Mouse (Mus musculus) CH12.LX (cell line): Measurements from ENCODE around the gene Slc7a7. TPM values are rescaled to one million over a fixed set of nuclear protein-coding genes. Genes with fewer than 3 reads are reported as not detected.
A peak's percentile ranks its signal among the peaks of the same experiment; 100 is the strongest.

Experiments
- DNase-seq: peaks from one replicate; pipeline ENCODE4 v3.0.0-alpha.2; 2013; ENCODE audit errors: extremely low read depth
- H3K27ac ChIP-seq: 2 replicates; pipeline ENCODE4 v1.5.1; 2012; ENCODE audit warnings: low read depth, mild to moderate bottlenecking, control low read depth, moderate library complexity; ENCODE audit not compliant: insufficient read depth
- H3K27me3 ChIP-seq: replicated peaks from 2 replicates; pipeline ENCODE3; 2012; ENCODE audit warnings: inconsistent platforms
- H3K36me3 ChIP-seq, 2 experiments: replicated peaks in 1 of 2; 2 replicates each; pipeline versions ENCODE3 to v1.6.1; 2012; ENCODE audit warnings: inconsistent platforms in 1 of 2, low read length in 1 of 2, mild to moderate bottlenecking in 1 of 2, mixed read lengths in 1 of 2, moderate library complexity in 1 of 2; ENCODE audit not compliant: control insufficient read depth in 1 of 2, insufficient read depth in 1 of 2
- H3K4me1 ChIP-seq, 2 experiments: 2 replicates each; pipeline ENCODE4 v1.6.1; 2012; ENCODE audit warnings: inconsistent platforms in 1 of 2, moderate library complexity in 1 of 2; ENCODE audit not compliant: insufficient read depth in 2 of 2, control insufficient read depth in 1 of 2
- H3K4me2 ChIP-seq: 2 replicates; pipeline ENCODE4 v1.6.1; 2012; ENCODE audit warnings: low read depth, mild to moderate bottlenecking, control low read depth; ENCODE audit not compliant: poor library complexity, insufficient read depth, severe bottlenecking
- H3K4me3 ChIP-seq, 3 experiments: fragments of 150-350 bp in 1 of 3; sonication (generic) in 1 of 3; replicated peaks in 1 of 3; 2 replicates each; pipeline versions ENCODE3 to v1.5.1; 2011 to 2012; ENCODE audit warnings: low read depth in 2 of 3, low read length in 2 of 3, mild to moderate bottlenecking in 2 of 3, moderate library complexity in 2 of 3, control low read depth in 1 of 3, improper control_type of control experiment in 1 of 3, inconsistent platforms in 1 of 3, mixed read lengths in 1 of 3; ENCODE audit not compliant: poor library complexity in 1 of 3
- H3K79me2 ChIP-seq: replicated peaks from 2 replicates; pipeline ENCODE4 v1.6.1; 2012; ENCODE audit warnings: mild to moderate bottlenecking, moderate library complexity; ENCODE audit not compliant: control insufficient read depth, poor library complexity, insufficient read depth, severe bottlenecking; ENCODE audit errors: extremely low read depth
- H3K9ac ChIP-seq: 2 replicates; pipeline ENCODE4 v1.6.1; 2012; ENCODE audit warnings: low read depth, mild to moderate bottlenecking, control low read depth, moderate library complexity; ENCODE audit not compliant: insufficient read depth
- H3K9me3 ChIP-seq: replicated peaks from 2 replicates; pipeline ENCODE3; 2012; ENCODE audit warnings: low read length, inconsistent platforms, mixed read lengths
- CHD2 ChIP-seq: IDR thresholded peaks from 2 replicates; pipeline ENCODE4 v1.6.1; 2011; ENCODE audit warnings: low read length, improper control_type of control experiment
- CTCF ChIP-seq, 2 experiments: IDR thresholded peaks in 1 of 2; conservative IDR thresholded peaks in 1 of 2; 2 replicates each; pipeline ENCODE4 v1.5.1; 2011 to 2012; ENCODE audit warnings: low read depth in 2 of 2, low read length in 2 of 2, improper control_type of control experiment in 1 of 2, inconsistent platforms in 1 of 2, mild to moderate bottlenecking in 1 of 2, moderate library complexity in 1 of 2
- E2F4 ChIP-seq: IDR thresholded peaks from 2 replicates; pipeline ENCODE4 v1.6.1; 2011; ENCODE audit warnings: low read depth, low read length, improper control_type of control experiment; ENCODE audit not compliant: insufficient replicate concordance
- EP300 ChIP-seq: IDR thresholded peaks from 2 replicates; pipeline ENCODE4 v1.6.1; 2011; ENCODE audit warnings: low read length, improper control_type of control experiment
- HCFC1 ChIP-seq: IDR thresholded peaks from 2 replicates; pipeline ENCODE4 v1.6.1; 2012; ENCODE audit warnings: low read depth, mild to moderate bottlenecking, inconsistent platforms, low read length, improper control_type of control experiment
- MXI1 ChIP-seq: IDR thresholded peaks from 2 replicates; pipeline ENCODE4 v1.6.1; 2011; ENCODE audit warnings: mild to moderate bottlenecking, low read depth, low read length, improper control_type of control experiment
- NRF1 ChIP-seq: IDR thresholded peaks from 2 replicates; pipeline ENCODE4 v1.6.1; 2014; ENCODE audit warnings: low read depth, mild to moderate bottlenecking, inconsistent platforms, low read length, improper control_type of control experiment, moderate library complexity
- POLR2A ChIP-seq: IDR thresholded peaks from 2 replicates; pipeline ENCODE4 v1.6.1; 2011; ENCODE audit warnings: low read depth, mild to moderate bottlenecking, improper control_type of control experiment, low read length
- RAD21 ChIP-seq: IDR thresholded peaks from 2 replicates; pipeline ENCODE4 v1.6.1; 2011; ENCODE audit warnings: low read depth, mild to moderate bottlenecking, low read length, improper control_type of control experiment, moderate library complexity
- SIN3A ChIP-seq: IDR thresholded peaks from 2 replicates; pipeline ENCODE4 v1.6.1; 2012; ENCODE audit warnings: low read length, improper control_type of control experiment, inconsistent platforms
- SMC3 ChIP-seq: IDR thresholded peaks from 2 replicates; pipeline ENCODE4 v1.6.1; 2011; ENCODE audit warnings: low read depth, low read length, improper control_type of control experiment
- TBP ChIP-seq: conservative IDR thresholded peaks from 2 replicates; pipeline ENCODE4 v1.6.1; 2011; ENCODE audit warnings: low read depth, low read length, improper control_type of control experiment
- dilution Hi-C: fragments of 300-500 bp; cut with MboI; formaldehyde crosslinking; loops from 2 replicates; pipeline ENCODE4 v1.14.3; 2020; ENCODE audit warnings: low sequenced_read_pairs; ENCODE audit not compliant: extremely low pct_unique_long_range_greater_than_20kb, extremely low pct_ligation_motif_present
- in situ Hi-C: fragments of 300-500 bp; cut with MboI; formaldehyde crosslinking; loops from 3 replicates; pipeline ENCODE4 v1.14.3; 2019; ENCODE audit warnings: low sequenced_read_pairs, low pct_ligation_motif_present, low pct_unique_long_range_greater_than_20kb, mixed read lengths
- polyA plus RNA-seq: library from polyadenylated mRNA; unstranded; fragments of >175 nt; gene quantifications from 2 replicates; pipeline ENCODE4 v1.2.1, GENCODE M21; 2012; ENCODE audit warnings: low read depth; ENCODE audit not compliant: insufficient read length
- total RNA-seq, 2 experiments: library from RNA; depleted of rRNA; stranded (reverse); fragments of 300-350 nt in 1 of 2; fragments of >200 nt in 1 of 2; gene quantifications; 2 replicates each; pipeline ENCODE4 v1.2.3; 2012 to 2014

Slc7a7 gene
- total and polyA plus RNA-seq, 3 experiments: 27.8 to 50.4 (median 45.4) TPM

GRCm38 (mm10) chr14:54412629-54413170, 4.9 kb downstream of the Slc7a7 start:
- peak overlapping the region; percentile 95 for H3K4me2 ChIP-seq
- H3K9me3 ChIP-seq: no peaks in the 10 kb centered on the region
- TF ChIP-seq HCFC1 (peak; percentile 23; the same call in 1 of the 2 replicates), SIN3A (0 out of 2 replicates have a peak, but pooled peaks have one; percentile 44), RAD21 (peak; percentile 80), CHD2 (no peak), SMC3 (peak; percentile 58), CTCF (conservative IDR thresholded peaks at IDR 0.05 in 1 of 2, IDR thresholded peaks at IDR 0.05 in 1 of 2; ENCODE audit: low read depth in 2 of 2, low read length in 2 of 2) (peak; percentile 85 to 92), MXI1 (0 out of 2 replicates have a peak, but pooled peaks have one; percentile 57), EP300 (no peak)
- TF ChIP-seq, all 38 proteins: peak for 6
- H3K9ac ChIP-seq: peak overlapping the region; percentile 49
- in situ Hi-C loops (loop anchor here (25.0 kb wide), 1 partner anchor 350 kb away; no protein-coding TSS in a partner anchor), dilution Hi-C loops (no loop called here)
- peak overlapping the region; percentile 35 for H3K27ac ChIP-seq
- peaks cover 22% of the 10 kb centered on the region for H3K79me2 ChIP-seq
- peak; percentile 55 for DNase-seq
- peaks cover 2 to 3% of the 10 kb centered on the region in 2 experiments for H3K36me3 ChIP-seq
- peaks cover 3 to 72% of the 10 kb centered on the region in 2 experiments for H3K4me1 ChIP-seq
- peak overlapping the region; percentile 29 to 73 (median 36) for H3K4me3 ChIP-seq
- H3K27me3 ChIP-seq: no peaks in the 10 kb centered on the region

GRCm38 (mm10) chr14:54412000-54412576, 5.5 kb downstream of the Slc7a7 start:
- TF ChIP-seq TBP: 0 out of 2 replicates have a peak, but pooled peaks have one; percentile 30
- peak; percentile 15; the same call in 1 of the 2 replicates for TF ChIP-seq POLR2A
- no peak for TF ChIP-seq RAD21
- TF ChIP-seq NRF1: no peak
- TF ChIP-seq E2F4: no peak
- no peak for TF ChIP-seq HCFC1
- in situ Hi-C loops (loop anchor here (25.0 kb wide), 1 partner anchor 350 kb away; no protein-coding TSS in a partner anchor), dilution Hi-C loops (no loop called here)
- Histone ChIP-seq H3K79me2 (peaks cover 27% of the 10 kb centered on the region), H3K27me3 (no peaks in the 10 kb centered on the region), H3K4me2 (peak overlapping the region; percentile 48; the same call in 1 of the 2 replicates), H3K9ac (no peak overlapping the region), H3K4me1 (peaks cover 5 to 66% of the 10 kb centered on the region in 2 experiments), H3K36me3 (peaks cover 3 to 5% of the 10 kb centered on the region in 2 experiments), H3K9me3 (no peaks in the 10 kb centered on the region), H3K27ac (peak overlapping the region; percentile 69), H3K4me3 (peak overlapping the region in 1 of 3 experiments; percentile 37)
- DNase-seq: peak; percentile 41
